Mouse (Mus musculus) small intestine, adult 2 months (tissue): ENCODE data around the gene Rcor1.

Experiments used
- CTCF ChIP-seq: fragments of 200-500 bp; IDR thresholded peaks from 2 replicates; pipeline ENCODE4 v1.5.1; 2012; ENCODE audit warnings: low read depth, mild to moderate bottlenecking, control low read depth, inconsistent platforms, low read length, moderate library complexity, mixed read lengths; ENCODE audit not compliant: insufficient replicate concordance, insufficient read length; ENCODE audit errors: extremely low read depth
- POLR2A ChIP-seq: fragments of 200-500 bp; IDR thresholded peaks from 2 replicates; pipeline ENCODE4 v1.6.1; 2012; ENCODE audit warnings: low read depth, mild to moderate bottlenecking, control low read depth, inconsistent platforms, low read length, moderate library complexity

DNA sequence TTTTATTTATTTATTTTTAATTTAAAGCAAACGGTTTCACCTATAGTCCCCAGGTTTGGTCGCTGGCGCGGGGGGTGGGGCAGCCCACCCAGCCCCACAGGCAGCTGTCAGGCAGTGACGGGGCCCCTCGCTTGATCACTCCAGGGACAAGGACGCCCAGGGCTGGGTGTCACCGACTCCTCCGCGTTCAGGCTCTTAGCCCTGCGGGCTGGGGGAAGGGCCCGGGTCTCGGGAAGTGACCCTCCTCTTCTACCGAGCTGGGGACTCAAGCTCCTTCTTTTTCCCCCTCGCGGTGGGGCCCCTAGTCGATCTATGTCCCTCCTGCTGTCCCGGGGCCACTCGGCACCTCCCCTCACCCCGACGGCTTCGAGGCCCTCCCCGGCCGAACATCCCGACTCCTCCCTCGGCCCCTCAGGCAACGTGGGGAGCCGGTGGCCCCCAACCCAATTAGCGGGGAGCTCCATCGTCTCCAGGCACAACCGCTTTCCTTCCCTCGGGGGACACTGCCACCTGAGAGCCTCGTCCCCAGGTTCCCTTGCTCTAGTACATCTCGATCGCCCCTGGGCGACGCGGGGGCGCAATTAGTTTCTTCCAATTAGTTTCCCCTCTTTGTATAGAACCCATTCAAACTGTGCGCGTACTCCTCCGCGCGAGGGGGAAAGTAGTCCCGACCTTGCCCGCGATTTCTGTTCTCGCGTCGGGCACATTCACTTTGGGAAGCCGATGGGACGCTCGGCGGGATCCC lies 748 bp upstream of the Rcor1 start:
- TF ChIP-seq CTCF (no peak), POLR2A (peak; percentile 12)
